Mouse (Mus musculus) cerebellum, adult 9-10 months (tissue): ENCODE data around the gene Rapgef2.

Experiments used
- DNase-seq: peaks from one replicate; pipeline ENCODE4 v3.0.0; 2022

Rapgef2 gene

GRCm38 (mm10) chr3:79016830-79017229 lies 269.5 kb downstream of the Rapgef2 start:
- DNase-seq: no peak

GRCm38 (mm10) chr3:79015621-79016474 lies 270.5 kb downstream of the Rapgef2 start:
- DNase-seq: no peak
